Mouse (Mus musculus): Measurements from ENCODE around the gene Grid2.

- TF ChIP-seq CTCF (conservative IDR thresholded peaks at IDR 0.05; ENCODE audit: low read length) (no peak), NANOG (IDR thresholded peaks at IDR 0.05; ENCODE audit: borderline replicate concordance, low read length) (no peak), POU5F1 (IDR thresholded peaks at IDR 0.05; ENCODE audit: borderline replicate concordance, low read length) (no peak)
Observed at GRCm38 (mm10) chr6:64274319-64275114, 1018.8 kb downstream of the Grid2 start.

Measured in E14TG2a.4 (cell line).